Mouse (Mus musculus) kidney, adult 2 months (tissue): Measurements from ENCODE around the gene Ascc3. TPM values are rescaled to one million over a fixed set of nuclear protein-coding genes. Genes with fewer than 3 reads are reported as not detected.

Source experiments
- DNase-seq: peaks from one replicate; pipeline ENCODE4 v3.0.0; 2021
- H3K27ac ChIP-seq: fragments of 200-500 bp; 2 replicates; pipeline ENCODE4 v1.5.1; 2012; ENCODE audit warnings: low read depth, low read length, control low read depth, inconsistent platforms; ENCODE audit not compliant: insufficient read depth
- H3K27me3 ChIP-seq: fragments of 200-500 bp; replicated peaks from 2 replicates; pipeline ENCODE4 v1.6.1; 2012; ENCODE audit warnings: mild to moderate bottlenecking, moderate library complexity, low read length, inconsistent platforms; ENCODE audit not compliant: control insufficient read depth, insufficient read depth
- H3K36me3 ChIP-seq: fragments of 200-500 bp; 2 replicates; pipeline ENCODE4 v1.6.1; 2012; ENCODE audit warnings: mild to moderate bottlenecking, moderate library complexity, low read length, inconsistent platforms; ENCODE audit not compliant: control insufficient read depth, insufficient read depth
- H3K4me1 ChIP-seq: fragments of 200-500 bp; 2 replicates; pipeline ENCODE4 v1.6.1; 2011; ENCODE audit warnings: low read length; ENCODE audit not compliant: control insufficient read depth, insufficient read depth
- H3K4me3 ChIP-seq: fragments of 200-500 bp; 2 replicates; pipeline ENCODE4 v1.5.1; 2011; ENCODE audit warnings: mild to moderate bottlenecking, low read depth, low read length, control low read depth; ENCODE audit not compliant: insufficient read depth
- CTCF ChIP-seq: fragments of 200-500 bp; conservative IDR thresholded peaks from 2 replicates; pipeline ENCODE4 v1.5.1; 2011; ENCODE audit warnings: low read depth, mild to moderate bottlenecking, control low read depth, low read length, moderate library complexity, mixed read lengths; ENCODE audit not compliant: insufficient read depth, insufficient read length
- POLR2A ChIP-seq: fragments of 200-500 bp; IDR thresholded peaks from one replicate; pipeline ENCODE4 v1.6.1; 2011; ENCODE audit warnings: low read depth, low read length, control low read depth
- WGBS: fragments of 180-500 bp; shearing (Covaris S2); methylation state at CpG from one replicate; pipeline ENCODE4 v1.1.7; 2018; 5-methylcytosine and 5-hydroxymethylcytosine counted together
- polyA plus RNA-seq: library from polyadenylated mRNA; depleted of rRNA; stranded (reverse); fragments of >200 nt; gene quantifications from 2 replicates; pipeline ENCODE4 v1.2.3, GENCODE M21; 2012

Gene Ascc3
- polyA plus RNA-seq, 1 experiment = 11.8 TPM

DNA sequence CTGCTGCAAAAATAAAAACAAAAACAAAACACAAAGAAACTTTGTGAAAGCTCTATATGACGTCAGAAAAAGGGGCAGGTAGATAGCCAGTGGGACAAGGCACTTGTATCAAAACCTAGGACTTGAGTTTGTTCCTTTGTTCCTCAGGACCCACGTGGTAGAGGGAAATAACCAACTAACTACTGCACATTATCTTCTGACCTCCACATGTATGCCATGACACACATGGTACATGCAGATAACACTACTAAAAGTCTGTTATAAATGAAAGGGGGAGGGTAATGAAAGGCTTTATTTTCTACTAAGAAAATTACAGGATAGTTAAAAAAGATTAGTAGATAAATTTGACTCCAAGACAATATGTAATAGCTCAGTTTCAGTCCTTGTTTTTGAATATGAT lies 109.3 kb downstream of the Ascc3 start:
- H3K27me3 ChIP-seq = no peaks in the 10 kb centered on the region
- DNase-seq = no peak

GRCm38 (mm10) chr10:50702361-50702760 lies 109.9 kb downstream of the Ascc3 start:
- WGBS = 71% methylated on average over 3 of the region's 3 CpGs

More for the DNA sequence above, 109.3 kb downstream of the Ascc3 start:
- Histone ChIP-seq H3K4me1 (no peaks in the 10 kb centered on the region), H3K4me3 (no peak overlapping the region), H3K27ac (no peak overlapping the region), H3K36me3 (0 out of 2 replicates have a peak, but pooled peaks cover 2% of the 10 kb centered on the region)
- WGBS = 63% methylated on average over 2 of the region's 2 CpGs
- TF ChIP-seq CTCF (no peak), POLR2A (no peak)

GRCm38 (mm10) chr10:50704202-50704601 lies 111.7 kb downstream of the Ascc3 start:
- no peak overlapping the region for H3K27ac ChIP-seq
- H3K27me3 ChIP-seq = no peaks in the 10 kb centered on the region
- DNase-seq = peak; percentile 56
- TF ChIP-seq CTCF (peak; percentile 27), POLR2A (no peak)
- H3K4me3 ChIP-seq = no peak overlapping the region
- no peaks in the 10 kb centered on the region for H3K4me1 ChIP-seq
- WGBS = 15% methylated on average over 6 of the region's 6 CpGs
- 0 out of 2 replicates have a peak, but pooled peaks cover 2% of the 10 kb centered on the region for H3K36me3 ChIP-seq

More at GRCm38 (mm10) chr10:50702361-50702760, 109.9 kb downstream of the Ascc3 start:
- no peak for TF ChIP-seq POLR2A
- no peak for TF ChIP-seq CTCF
- H3K4me1 ChIP-seq = no peaks in the 10 kb centered on the region
- no peak for DNase-seq
- H3K27ac ChIP-seq = no peak overlapping the region
- 0 out of 2 replicates have a peak, but pooled peaks cover 2% of the 10 kb centered on the region for H3K36me3 ChIP-seq
- no peaks in the 10 kb centered on the region for H3K27me3 ChIP-seq
- no peak overlapping the region for H3K4me3 ChIP-seq

DNA sequence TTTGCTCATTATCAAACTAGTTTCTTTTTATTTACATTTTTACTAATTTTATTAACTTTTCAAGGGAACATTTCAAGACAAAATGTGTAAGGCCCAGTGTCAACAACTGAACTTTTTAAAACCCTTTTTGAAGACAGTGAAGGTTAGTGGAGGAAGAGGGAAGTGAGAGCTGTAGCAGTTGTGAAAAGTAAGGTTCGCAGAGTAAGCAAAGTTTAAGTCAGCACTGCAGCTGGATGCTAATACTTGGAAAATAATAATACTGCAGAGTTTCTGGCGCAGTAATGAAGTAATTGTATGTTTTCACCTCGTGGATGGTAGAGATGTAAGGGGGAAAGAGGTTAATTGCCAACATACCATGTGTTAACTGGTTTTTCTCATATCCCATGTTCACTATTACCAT lies 112.4 kb downstream of the Ascc3 start:
- H3K4me3 ChIP-seq = no peak overlapping the region
- WGBS = 83% methylated on average over 3 of the region's 3 CpGs
- H3K4me1 ChIP-seq = no peaks in the 10 kb centered on the region
- H3K36me3 ChIP-seq = 0 out of 2 replicates have a peak, but pooled peaks cover 2% of the 10 kb centered on the region
- no peak for DNase-seq
- no peaks in the 10 kb centered on the region for H3K27me3 ChIP-seq
- no peak for TF ChIP-seq CTCF
- no peak for TF ChIP-seq POLR2A
- H3K27ac ChIP-seq = no peak overlapping the region

- TF ChIP-seq CTCF (no peak), POLR2A (no peak)
- 79% methylated on average over 3 of the region's 3 CpGs for WGBS
- no peak overlapping the region for H3K27ac ChIP-seq
- no peak for DNase-seq
- H3K27me3 ChIP-seq = no peaks in the 10 kb centered on the region
- no peaks in the 10 kb centered on the region for H3K36me3 ChIP-seq
- no peak overlapping the region for H3K4me3 ChIP-seq
- H3K4me1 ChIP-seq = no peaks in the 10 kb centered on the region
These were observed 118.8 kb downstream of the Ascc3 start for GRCm38 (mm10) chr10:50711286-50711685.

- TF ChIP-seq CTCF (no peak), POLR2A (no peak)
- no peak overlapping the region for H3K27ac ChIP-seq
- 73% methylated on average over 1 of the region's 1 CpGs for WGBS
These were observed 119.3 kb downstream of the Ascc3 start for GRCm38 (mm10) chr10:50711765-50712164.

GRCm38 (mm10) chr10:50733459-50733858 lies 141.0 kb downstream of the Ascc3 start:
- Histone ChIP-seq H3K4me3 (no peak overlapping the region), H3K4me1 (no peaks in the 10 kb centered on the region), H3K27ac (no peak overlapping the region), H3K27me3 (no peaks in the 10 kb centered on the region), H3K36me3 (no peaks in the 10 kb centered on the region; the same call in none of the 2 replicates)
- DNase-seq = no peak
- no peak for TF ChIP-seq POLR2A
- no peak for TF ChIP-seq CTCF

More at GRCm38 (mm10) chr10:50711765-50712164, 119.3 kb downstream of the Ascc3 start:
- H3K4me3 ChIP-seq = no peak overlapping the region
- H3K4me1 ChIP-seq = no peaks in the 10 kb centered on the region
- peak; percentile 49 for DNase-seq
- no peaks in the 10 kb centered on the region for H3K27me3 ChIP-seq
- no peaks in the 10 kb centered on the region for H3K36me3 ChIP-seq
